Comparison of ENCODE assay signal across 8 mouse cellular contexts in genomic region chr13:74363176-74363858, GRCm38 (mm10). TPM values are rescaled to one million over a fixed set of nuclear protein-coding genes. Genes with fewer than 3 reads are reported as not detected.
DNase-seq lines count a peak whose midpoint lies in the region; ATAC-seq lines count a peak whose summit lies in the region.

No protein-coding gene starts in this region.

- no peak overlapping the region for H3K4me2 ChIP-seq in midbrain, embryonic 12.5 days (replicated peaks)
- no peak overlapping the region for H3K4me2 ChIP-seq in midbrain, embryonic 13.5 days (replicated peaks)
- no peak overlapping the region for H3K4me2 ChIP-seq in neural tube, embryonic 15.5 days

- no peak overlapping the region; the same call in 1 of the 2 replicates for H3K9ac ChIP-seq in midbrain, embryonic 12.5 days (replicated peaks)
- no peak overlapping the region for H3K9ac ChIP-seq in midbrain, embryonic 13.5 days (replicated peaks)
- no peak overlapping the region for H3K9ac ChIP-seq in neural tube, embryonic 15.5 days (replicated peaks)

- H3K36me3 ChIP-seq in midbrain, embryonic 12.5 days, result peaks cover 27% of the 10 kb centered on the region
- H3K36me3 ChIP-seq in midbrain, embryonic 13.5 days, result peaks cover 43% of the 10 kb centered on the region
- peaks cover 32% of the 10 kb centered on the region for H3K36me3 ChIP-seq in neural tube, embryonic 15.5 days

- H3K27ac ChIP-seq in midbrain, embryonic 12.5 days (replicated peaks), result no peak overlapping the region
- H3K27ac ChIP-seq in midbrain, embryonic 13.5 days, result no peak overlapping the region
- H3K27ac ChIP-seq in neural tube, embryonic 15.5 days (replicated peaks), result no peak overlapping the region

- intact Hi-C loops in left cerebral cortex, postnatal 14 days (cut with DNase I), result no loop called here

- no peaks in the 10 kb centered on the region for H3K4me1 ChIP-seq in midbrain, embryonic 12.5 days
- H3K4me1 ChIP-seq in midbrain, embryonic 13.5 days (replicated peaks), result no peaks in the 10 kb centered on the region
- no peaks in the 10 kb centered on the region for H3K4me1 ChIP-seq in neural tube, embryonic 15.5 days

- no peaks in the 10 kb centered on the region for H3K9me3 ChIP-seq in midbrain, embryonic 12.5 days
- no peaks in the 10 kb centered on the region for H3K9me3 ChIP-seq in midbrain, embryonic 13.5 days
- H3K9me3 ChIP-seq in neural tube, embryonic 15.5 days (replicated peaks), result no peaks in the 10 kb centered on the region

- 95% methylated on average over 13 of the region's 13 CpGs for WGBS in midbrain, embryonic 12.5 days
- 90% methylated on average over 13 of the region's 13 CpGs for WGBS in midbrain, embryonic 13.5 days
- WGBS in neural tube, embryonic 15.5 days, result 93% methylated on average over 13 of the region's 13 CpGs

- ATAC-seq in midbrain, embryonic 12.5 days (ENCODE audit: low FRiP score, low read depth), result 0 out of 2 replicates have a peak, but pooled peaks have one; percentile 9
- ATAC-seq in midbrain, embryonic 13.5 days, result no peak
- ATAC-seq in neural tube, embryonic 15.5 days (ENCODE audit: low FRiP score), result peak; percentile 26; the same call in 1 of the 2 replicates

- no peak overlapping the region for H3K4me3 ChIP-seq in midbrain, embryonic 12.5 days
- H3K4me3 ChIP-seq in midbrain, embryonic 13.5 days (replicated peaks), result no peak overlapping the region
- no peak overlapping the region for H3K4me3 ChIP-seq in neural tube, embryonic 15.5 days (replicated peaks)

- DNase-seq in adrenal gland, postnatal 25 days, result peak; percentile 6
- DNase-seq in adrenal gland, postnatal 4 days (ENCODE audit: low spot score in 2 of 2), result no peak
- peak; percentile 50 for DNase-seq in kidney, adult 18-20 months
- DNase-seq in ovary, postnatal 14 days (ENCODE audit: low spot score), result no peak
- no peak for DNase-seq in left cerebral cortex, postnatal 14 days (ENCODE audit: low spot score in 2 of 2)

- no peaks in the 10 kb centered on the region for H3K27me3 ChIP-seq in midbrain, embryonic 12.5 days
- H3K27me3 ChIP-seq in midbrain, embryonic 13.5 days, result no peaks in the 10 kb centered on the region
- no peaks in the 10 kb centered on the region for H3K27me3 ChIP-seq in neural tube, embryonic 15.5 days (replicated peaks)

RNA-seq across cellular contexts. Expression of gene Lrrc14b, which starts 0.5 kb away (rescaled TPM):
- total RNA-seq in adrenal gland, postnatal 25 days (2021), result 0.24 and 0.43 TPM in 2 replicates
- total RNA-seq in adrenal gland, postnatal 4 days (2021), result 1 to 10 TPM in 1 of 2 experiments, under 1 TPM in 1; 0.78 to 1.5 TPM
- polyA plus RNA-seq in midbrain, embryonic 12.5 days (2016; fragmentation: Nextera tagmentation; extraction: Ambion mirVana), result not detected in 2 replicates
- not detected in 2 replicates for polyA plus RNA-seq in midbrain, embryonic 13.5 days (2015; fragmentation: Nextera tagmentation; extraction: Ambion mirVana)
- polyA plus RNA-seq in neural tube, embryonic 15.5 days (2015; fragmentation: Nextera tagmentation; extraction: Ambion mirVana), result not detected in 2 replicates
- not detected for total RNA-seq in left cerebral cortex, postnatal 14 days (2021)

RNA-seq across cellular contexts. Expression of gene Ccdc127, which starts 13.2 kb away (rescaled TPM):
- 52.4 and 57.8 TPM in 2 replicates for total RNA-seq in adrenal gland, postnatal 25 days (2021)
- 10 to 100 TPM; 48.3 to 50.8 TPM for total RNA-seq in adrenal gland, postnatal 4 days (2021)
- 57.5 and 59.2 TPM in 2 replicates for polyA plus RNA-seq in midbrain, embryonic 12.5 days (2016; fragmentation: Nextera tagmentation; extraction: Ambion mirVana)
- 47.3 and 51.6 TPM in 2 replicates for polyA plus RNA-seq in midbrain, embryonic 13.5 days (2015; fragmentation: Nextera tagmentation; extraction: Ambion mirVana)
- 47.6 and 52.0 TPM in 2 replicates for polyA plus RNA-seq in neural tube, embryonic 15.5 days (2015; fragmentation: Nextera tagmentation; extraction: Ambion mirVana)
- 10 to 100 TPM; 64.6 to 64.9 TPM for total RNA-seq in left cerebral cortex, postnatal 14 days (2021)

RNA-seq across cellular contexts. Expression of gene Sdha, which starts 13.2 kb away (rescaled TPM):
- 591 and 621 TPM in 2 replicates for total RNA-seq in adrenal gland, postnatal 25 days (2021)
- 100 to 1,000 TPM; 450 to 473 TPM for total RNA-seq in adrenal gland, postnatal 4 days (2021)
- polyA plus RNA-seq in midbrain, embryonic 12.5 days (2016; fragmentation: Nextera tagmentation; extraction: Ambion mirVana), result 219 and 223 TPM in 2 replicates
- 219 and 222 TPM in 2 replicates for polyA plus RNA-seq in midbrain, embryonic 13.5 days (2015; fragmentation: Nextera tagmentation; extraction: Ambion mirVana)
- 231 and 262 TPM in 2 replicates for polyA plus RNA-seq in neural tube, embryonic 15.5 days (2015; fragmentation: Nextera tagmentation; extraction: Ambion mirVana)
- 100 to 1,000 TPM; 269 to 280 TPM for total RNA-seq in left cerebral cortex, postnatal 14 days (2021)

RNA-seq across cellular contexts. Expression of gene Zfp72, which starts 27.3 kb away (rescaled TPM):
- total RNA-seq in adrenal gland, postnatal 25 days (2021), result 4.4 and 4.7 TPM in 2 replicates
- total RNA-seq in adrenal gland, postnatal 4 days (2021), result 1 to 10 TPM; 2.9 to 3.3 TPM
- 3.5 and 3.7 TPM in 2 replicates for polyA plus RNA-seq in midbrain, embryonic 12.5 days (2016; fragmentation: Nextera tagmentation; extraction: Ambion mirVana)
- 4.2 and 6.2 TPM in 2 replicates for polyA plus RNA-seq in midbrain, embryonic 13.5 days (2015; fragmentation: Nextera tagmentation; extraction: Ambion mirVana)
- 7.2 and 7.8 TPM in 2 replicates for polyA plus RNA-seq in neural tube, embryonic 15.5 days (2015; fragmentation: Nextera tagmentation; extraction: Ambion mirVana)
- 1 to 10 TPM; 3.5 to 4.9 TPM for total RNA-seq in left cerebral cortex, postnatal 14 days (2021)

RNA-seq across cellular contexts. Expression of gene Ftl1-ps1, which starts 36.2 kb away (rescaled TPM):
- total RNA-seq in adrenal gland, postnatal 25 days (2021), result 719 and 903 TPM in 2 replicates
- 100 to 1,000 TPM; 682 to 698 TPM for total RNA-seq in adrenal gland, postnatal 4 days (2021)
- polyA plus RNA-seq in midbrain, embryonic 12.5 days (2016; fragmentation: Nextera tagmentation; extraction: Ambion mirVana), result 95.2 and 103 TPM in 2 replicates
- polyA plus RNA-seq in midbrain, embryonic 13.5 days (2015; fragmentation: Nextera tagmentation; extraction: Ambion mirVana), result 97.5 and 136 TPM in 2 replicates
- 72.8 and 92.1 TPM in 2 replicates for polyA plus RNA-seq in neural tube, embryonic 15.5 days (2015; fragmentation: Nextera tagmentation; extraction: Ambion mirVana)
- total RNA-seq in left cerebral cortex, postnatal 14 days (2021), result 100 to 1,000 TPM; 268 to 279 TPM

Comparison
In these comparisons a context has a peak if more than half of its experiments do, and no peak if none do; other contexts are left out.
1. DNase-seq: peak in adrenal gland, postnatal 25 days (single experiment) and kidney, adult 18-20 months (single experiment); none in adrenal gland, postnatal 4 days (0 of 2), ovary, postnatal 14 days (single experiment) and left cerebral cortex, postnatal 14 days (0 of 2).